Mouse (Mus musculus) stomach, postnatal 0 days (tissue): ENCODE measurements around the gene Tsnaxip1. TPM values are rescaled to one million over a fixed set of nuclear protein-coding genes. Genes with fewer than 3 reads are reported as not detected.

Source experiments
- ATAC-seq: fragments of 200-750 bp; cut with Nextera tagmentation; 2 replicates; pipeline ENCODE4 v1.8.0; 2017; ENCODE audit not compliant: low FRiP score, low TSS enrichment
- DNase-seq: peaks from one replicate; pipeline ENCODE4 v3.0.0-alpha.2; 2016; ENCODE audit warnings: low spot score
- H3K27ac ChIP-seq: fragments of 300-500 bp; sonication (generic); replicated peaks from 2 replicates; pipeline ENCODE4 v1.5.1; 2014; ENCODE audit warnings: mild to moderate bottlenecking, control low read depth
- H3K27me3 ChIP-seq: fragments of 300-500 bp; sonication (generic); 2 replicates; pipeline ENCODE4 v1.6.1; 2014; ENCODE audit warnings: low read length; ENCODE audit not compliant: control insufficient read depth, insufficient read depth
- H3K36me3 ChIP-seq: fragments of 300-500 bp; sonication (generic); 2 replicates; pipeline ENCODE4 v1.6.1; 2014; ENCODE audit warnings: low read length, mixed read lengths; ENCODE audit not compliant: control insufficient read depth, insufficient read depth
- H3K4me1 ChIP-seq: fragments of 300-500 bp; sonication (generic); replicated peaks from 2 replicates; pipeline ENCODE4 v1.6.1; 2014; ENCODE audit warnings: antibody characterized with exemption; ENCODE audit not compliant: control insufficient read depth, insufficient read depth
- H3K4me2 ChIP-seq: fragments of 300-500 bp; sonication (generic); replicated peaks from 2 replicates; pipeline ENCODE4 v1.6.1; 2014; ENCODE audit warnings: low read depth, mild to moderate bottlenecking, control low read depth, moderate library complexity
- H3K4me3 ChIP-seq: fragments of 300-500 bp; sonication (generic); 2 replicates; pipeline ENCODE4 v1.5.1; 2014; ENCODE audit warnings: low read depth, low read length, control low read depth
- H3K9ac ChIP-seq: fragments of 300-500 bp; sonication (generic); 2 replicates; pipeline ENCODE4 v1.6.1; 2014; ENCODE audit warnings: mild to moderate bottlenecking, low read length, control low read depth, mixed read lengths
- H3K9me3 ChIP-seq: fragments of 300-500 bp; sonication (generic); 2 replicates; pipeline ENCODE4 v1.6.1; 2016; ENCODE audit warnings: low read length; ENCODE audit not compliant: control insufficient read depth
- CTCF ChIP-seq: IDR thresholded peaks from 2 replicates; pipeline ENCODE4 v1.5.1; 2016; ENCODE audit warnings: antibody characterized with exemption, low read depth, mild to moderate bottlenecking, moderate library complexity
- EP300 ChIP-seq: optimal IDR thresholded peaks from 2 replicates; pipeline ENCODE3; 2016; ENCODE audit warnings: antibody characterized with exemption
- WGBS: fragments of 180-500 bp; shearing (Covaris S2); extraction: QIAGEN DNeasy Blood & Tissue Kit; methylation state at CpG from one replicate; pipeline ENCODE4 v1.1.7; 2014; 5-methylcytosine and 5-hydroxymethylcytosine counted together
- polyA plus RNA-seq: library from polyadenylated mRNA; unstranded; fragments of >200 nt; fragmentation: Nextera tagmentation; extraction: Ambion mirVana; gene quantifications from 2 replicates; pipeline ENCODE4 v1.2.1, GENCODE M21; 2015

Tsnaxip1 gene
- not detected in 2 replicates for polyA plus RNA-seq

GRCm38 (mm10) chr8:105826861-105827848 lies at the start of gene Tsnaxip1, which contains the start of gene Ranbp10:
Tsnaxip1 (plus strand) TSS chr8:105827731.
Ranbp10 (minus strand) TSS chr8:105827350.
- Histone ChIP-seq H3K4me2 (peak within 1 kb of the TSS; percentile 78), H3K4me3 (peak within 1 kb of the TSS; percentile 88), H3K27me3 (no peaks in the 10 kb centered on the region), H3K27ac (peak within 1 kb of the TSS; percentile 83), H3K9ac (peak within 1 kb of the TSS; percentile 93), H3K36me3 (peaks cover under 1% of the 10 kb centered on the region; the same call in 1 of the 2 replicates), H3K9me3 (no peaks in the 10 kb centered on the region), H3K4me1 (peaks cover 4% of the 10 kb centered on the region; the same call in 1 of the 2 replicates)
- DNase-seq: peak; percentile 96
- TF ChIP-seq EP300: no peak
- TF ChIP-seq CTCF: no peak
- peak; percentile 99 for ATAC-seq
- under 1% methylated on average over 52 of the region's 52 CpGs for WGBS

- Histone ChIP-seq H3K27ac (no peak overlapping the region), H3K4me1 (no peaks in the 10 kb centered on the region), H3K9ac (no peak overlapping the region), H3K9me3 (no peaks in the 10 kb centered on the region), H3K4me2 (no peak overlapping the region), H3K27me3 (no peaks in the 10 kb centered on the region), H3K4me3 (no peak overlapping the region), H3K36me3 (peaks cover 16% of the 10 kb centered on the region)
- no peak for DNase-seq
- no peak for TF ChIP-seq EP300
- TF ChIP-seq CTCF: no peak
- 77% methylated on average over 2 of the region's 2 CpGs for WGBS
- no peak for ATAC-seq
These were observed 49.7 kb upstream of the Tsnaxip1 start for GRCm38 (mm10) chr8:105777833-105778232.

- Histone ChIP-seq H3K4me1 (no peaks in the 10 kb centered on the region), H3K9ac (no peak overlapping the region), H3K27me3 (no peaks in the 10 kb centered on the region), H3K4me2 (no peak overlapping the region), H3K36me3 (peaks cover 7% of the 10 kb centered on the region; the same call in 1 of the 2 replicates), H3K4me3 (no peak overlapping the region), H3K27ac (no peak overlapping the region), H3K9me3 (no peaks in the 10 kb centered on the region)
- ATAC-seq (no peak), DNase-seq (no peak)
- TF ChIP-seq CTCF (no peak), EP300 (no peak)
- 80% methylated on average over 5 of the region's 5 CpGs for WGBS
These were observed 47.2 kb upstream of the Tsnaxip1 start for GRCm38 (mm10) chr8:105780298-105780697.

GRCm38 (mm10) chr8:105788241-105788640 lies 39.3 kb upstream of the Tsnaxip1 start:
- no peaks in the 10 kb centered on the region for H3K27me3 ChIP-seq
- DNase-seq (peak; percentile 72), ATAC-seq (no peak)
- 96% methylated on average over 2 of the region's 2 CpGs for WGBS
- H3K9me3 ChIP-seq: no peaks in the 10 kb centered on the region
- TF ChIP-seq EP300 (no peak), CTCF (peak; percentile 83)
- H3K9ac ChIP-seq: no peak overlapping the region
- H3K27ac ChIP-seq: no peak overlapping the region
- no peak overlapping the region for H3K4me2 ChIP-seq
- H3K4me3 ChIP-seq: no peak overlapping the region
- peaks cover 4% of the 10 kb centered on the region; the same call in 1 of the 2 replicates for H3K36me3 ChIP-seq
- no peaks in the 10 kb centered on the region for H3K4me1 ChIP-seq

GRCm38 (mm10) chr8:105788927-105789326 lies 38.6 kb upstream of the Tsnaxip1 start:
- H3K4me2 ChIP-seq: no peak overlapping the region
- H3K36me3 ChIP-seq: peaks cover 4% of the 10 kb centered on the region; the same call in 1 of the 2 replicates
- peaks cover 2% of the 10 kb centered on the region; the same call in 1 of the 2 replicates for H3K4me1 ChIP-seq
- ATAC-seq (no peak), DNase-seq (no peak)
- no peaks in the 10 kb centered on the region for H3K27me3 ChIP-seq
- H3K4me3 ChIP-seq: no peak overlapping the region
- H3K9ac ChIP-seq: no peak overlapping the region
- H3K9me3 ChIP-seq: no peaks in the 10 kb centered on the region
- H3K27ac ChIP-seq: no peak overlapping the region
- TF ChIP-seq EP300 (no peak), CTCF (no peak)
- 55% methylated on average over 4 of the region's 4 CpGs for WGBS
